Mouse (Mus musculus): ENCODE results near the gene Acss1.

The Acss1 gene

GRCm38 (mm10) chr2:150665534-150666451 lies 2.5 kb downstream of the Acss1 start:
- peak; percentile 92 for DNase-seq

GRCm38 (mm10) chr2:150665006-150665405 lies 3.3 kb downstream of the Acss1 start:
- peak; percentile 55 for DNase-seq

GRCm38 (mm10) chr2:150664152-150664920 lies 4.0 kb downstream of the Acss1 start:
- DNase-seq = peak; percentile 73

- peak; percentile 96 for DNase-seq
Observed at GRCm38 (mm10) chr2:150663255-150663654, 5.0 kb downstream of the Acss1 start.

GRCm38 (mm10) chr2:150662007-150662406 lies 6.3 kb downstream of the Acss1 start:
- peak; percentile 66 for DNase-seq

- DNase-seq = peak; percentile 87
Observed at GRCm38 (mm10) chr2:150660668-150661451, 7.4 kb downstream of the Acss1 start.

- DNase-seq = no peak
Observed at GRCm38 (mm10) chr2:150660049-150660448, 8.3 kb downstream of the Acss1 start.

GRCm38 (mm10) chr2:150656975-150657768 lies 11.1 kb downstream of the Acss1 start:
- no peak for DNase-seq

GRCm38 (mm10) chr2:150656112-150656511 lies 12.2 kb downstream of the Acss1 start:
- DNase-seq = no peak

GRCm38 (mm10) chr2:150655290-150655689 lies 13.0 kb downstream of the Acss1 start:
- peak; percentile 92 for DNase-seq

GRCm38 (mm10) chr2:150654814-150655213 lies 13.5 kb downstream of the Acss1 start:
- DNase-seq = peak; percentile 91

GRCm38 (mm10) chr2:150651366-150651765 lies 16.9 kb downstream of the Acss1 start:
- DNase-seq = no peak

GRCm38 (mm10) chr2:150650511-150651074 lies 17.7 kb downstream of the Acss1 start:
- no peak for DNase-seq

GRCm38 (mm10) chr2:150648300-150648895 lies 19.9 kb downstream of the Acss1 start:
- DNase-seq = peak; percentile 97

GRCm38 (mm10) chr2:150647681-150648299 lies 20.5 kb downstream of the Acss1 start:
- DNase-seq = peak; percentile 92

- DNase-seq = no peak
Observed at GRCm38 (mm10) chr2:150646411-150647121, 21.7 kb downstream of the Acss1 start.

- DNase-seq = no peak
Observed at GRCm38 (mm10) chr2:150645225-150645624, 23.1 kb downstream of the Acss1 start.

- DNase-seq = no peak
Observed at GRCm38 (mm10) chr2:150643726-150644415, 24.4 kb downstream of the Acss1 start.

- no peak for DNase-seq
Observed at GRCm38 (mm10) chr2:150643166-150643565, 25.1 kb downstream of the Acss1 start.

- DNase-seq = no peak
Observed at GRCm38 (mm10) chr2:150638370-150638733, 29.9 kb downstream of the Acss1 start.
